Mouse (Mus musculus): Measurements from ENCODE around the gene Elof1.

DNA sequence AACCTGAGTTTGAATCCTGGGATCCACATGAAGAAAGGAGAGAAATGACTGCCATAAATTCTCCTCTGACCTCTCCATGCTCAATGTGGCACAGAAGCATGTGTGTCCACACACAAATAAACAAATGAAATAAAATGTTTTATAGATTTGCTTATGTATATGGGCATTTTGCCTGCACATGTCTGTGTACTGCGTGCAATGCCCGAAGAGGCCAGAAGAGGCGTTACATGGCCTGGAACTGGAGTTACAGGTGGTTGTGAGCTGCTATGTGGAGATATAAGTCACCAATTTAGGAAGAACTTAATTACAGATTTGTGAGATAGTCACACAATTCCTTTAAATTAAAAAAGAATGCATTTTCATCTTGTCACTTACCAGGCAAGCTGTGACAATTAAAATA is 36.8 kb upstream of the Elof1 start:
- TF ChIP-seq CTCF (IDR thresholded peaks at IDR 0.05; ENCODE audit: extremely low read depth, insufficient read length, insufficient replicate concordance, low read depth, low read length) (no peak), POLR2A (IDR thresholded peaks at IDR 0.05; ENCODE audit: low read depth, low read length) (no peak)
